ENCODE assay signal across 10 mouse cellular contexts in genomic region chr11:88394341-88395075, GRCm38 (mm10).
A peak's percentile ranks its signal among the peaks of the same experiment; 100 is the strongest.
DNase-seq lines count a peak whose midpoint lies in the region; ATAC-seq and TF ChIP-seq lines count a peak whose summit lies in the region.
"Had no signal": no experiment of that assay in that cellular context is flagged by ENCODE, and none has a peak within 500 bp of the region (broad histone marks: within the 10 kb centered on the region; RNA-seq: fewer than 3 reads in every experiment).

No protein-coding gene starts in this region.

- 78% methylated on average over 19 of the region's 19 CpGs for WGBS in forebrain, embryonic 10.5 days
- 46% methylated on average over 19 of the region's 19 CpGs for WGBS in forebrain, embryonic 16.5 days
- WGBS in neural tube, embryonic 11.5 days: 71% methylated on average over 19 of the region's 19 CpGs
- WGBS in kidney, postnatal 0 days: 65% methylated on average over 19 of the region's 19 CpGs

- H3K4me2 ChIP-seq in forebrain, embryonic 16.5 days (ENCODE audit: low read length): no peak overlapping the region
- no peak overlapping the region for H3K4me2 ChIP-seq in neural tube, embryonic 11.5 days (ENCODE audit: low read depth)
- no peak overlapping the region for H3K4me2 ChIP-seq in kidney, postnatal 0 days (ENCODE audit: low read length)
- H3K4me2 ChIP-seq: liver, embryonic 15.5 days had no signal

- no peak overlapping the region for H3K4me3 ChIP-seq in forebrain, embryonic 10.5 days
- no peak overlapping the region for H3K4me3 ChIP-seq in forebrain, embryonic 16.5 days (replicated peaks; ENCODE audit: low read length)
- H3K4me3 ChIP-seq in neural tube, embryonic 11.5 days (ENCODE audit: low read depth, low read length): no peak overlapping the region
- H3K4me3 ChIP-seq in kidney, postnatal 0 days (replicated peaks; ENCODE audit: low read depth, low read length): no peak overlapping the region
- H3K4me3 ChIP-seq: liver, embryonic 15.5 days had no signal

- no peaks in the 10 kb centered on the region for H3K27me3 ChIP-seq in forebrain, embryonic 10.5 days (ENCODE audit: poor library complexity, severe bottlenecking)
- no peaks in the 10 kb centered on the region for H3K27me3 ChIP-seq in forebrain, embryonic 16.5 days (replicated peaks; ENCODE audit: control insufficient read depth, insufficient read depth, low read length)
- H3K27me3 ChIP-seq in neural tube, embryonic 11.5 days (ENCODE audit: control insufficient read depth, insufficient read depth, low read length): no peaks in the 10 kb centered on the region
- no peaks in the 10 kb centered on the region for H3K27me3 ChIP-seq in kidney, postnatal 0 days (ENCODE audit: insufficient read depth, low read length)
- H3K27me3 ChIP-seq: liver, embryonic 15.5 days had no signal

- no peak for ATAC-seq in forebrain, embryonic 16.5 days
- peak; percentile 38; the same call in 1 of the 2 replicates for ATAC-seq in neural tube, embryonic 11.5 days (ENCODE audit: insufficient read depth, low FRiP score, low TSS enrichment)
- 0 out of 2 replicates have a peak, but pooled peaks have one; percentile 40 for ATAC-seq in kidney, postnatal 0 days (replicated peaks; ENCODE audit: low FRiP score, low read depth)
- ATAC-seq in erythroblast, adult 5-6 weeks (replicated peaks; ENCODE audit: low FRiP score, poor library complexity, severe bottlenecking): no peak
- ATAC-seq in erythroid progenitor cell, adult 5-6 weeks (replicated peaks; ENCODE audit: low FRiP score, poor library complexity, severe bottlenecking): no peak
- ATAC-seq: inflammation-experienced regulatory T-cells, adult 6 months had no signal

- peaks cover 62% of the 10 kb centered on the region for H3K4me1 ChIP-seq in forebrain, embryonic 10.5 days
- H3K4me1 ChIP-seq in forebrain, embryonic 16.5 days (replicated peaks; ENCODE audit: control insufficient read depth, insufficient read depth, low read length): peaks cover 43% of the 10 kb centered on the region
- H3K4me1 ChIP-seq in neural tube, embryonic 11.5 days (ENCODE audit: control insufficient read depth, insufficient read depth, low read length): peaks cover 10% of the 10 kb centered on the region
- 0 out of 2 replicates have a peak, but pooled peaks cover 5% of the 10 kb centered on the region for H3K4me1 ChIP-seq in kidney, postnatal 0 days (replicated peaks; ENCODE audit: insufficient read depth, low read length)

- no peaks in the 10 kb centered on the region for H3K9me3 ChIP-seq in forebrain, embryonic 10.5 days
- H3K9me3 ChIP-seq in forebrain, embryonic 16.5 days (ENCODE audit: control insufficient read depth, low read length): no peaks in the 10 kb centered on the region
- H3K9me3 ChIP-seq in neural tube, embryonic 11.5 days (ENCODE audit: control insufficient read depth, low read length): no peaks in the 10 kb centered on the region
- no peaks in the 10 kb centered on the region for H3K9me3 ChIP-seq in kidney, postnatal 0 days (replicated peaks; ENCODE audit: low read length)
- H3K9me3 ChIP-seq: liver, embryonic 15.5 days had no signal

- no peak for DNase-seq in forebrain, embryonic 10.5 days (ENCODE audit: extremely low spot score, low spot score)
- no peak for DNase-seq in neural tube, embryonic 11.5 days (ENCODE audit: low spot score)
- no peak for DNase-seq in neural tube, embryonic 10.5 days (ENCODE audit: extremely low spot score, low spot score)
- DNase-seq in kidney, postnatal 0 days (ENCODE audit: low spot score): peak; percentile 25
- no peak for DNase-seq in adrenal gland, postnatal 36 days

- no peak for TF ChIP-seq CTCF in kidney, postnatal 0 days (IDR thresholded peaks at IDR 0.05; ENCODE audit: low read depth)

- H3K36me3 ChIP-seq in forebrain, embryonic 10.5 days (replicated peaks): peaks cover 59% of the 10 kb centered on the region
- H3K36me3 ChIP-seq in forebrain, embryonic 16.5 days (ENCODE audit: control insufficient read depth, insufficient read depth): no peaks in the 10 kb centered on the region
- H3K36me3 ChIP-seq in neural tube, embryonic 11.5 days (ENCODE audit: control insufficient read depth, insufficient read depth, low read length): no peaks in the 10 kb centered on the region; the same call in 1 of the 2 replicates
- H3K36me3 ChIP-seq in kidney, postnatal 0 days (ENCODE audit: insufficient read depth, low read length): peaks cover 12% of the 10 kb centered on the region; the same call in 1 of the 2 replicates
- H3K36me3 ChIP-seq: liver, embryonic 15.5 days had no signal

- H3K9ac ChIP-seq in forebrain, embryonic 16.5 days (replicated peaks; ENCODE audit: low read depth, low read length): no peak overlapping the region
- H3K9ac ChIP-seq in neural tube, embryonic 11.5 days (ENCODE audit: low read length): no peak overlapping the region
- H3K9ac ChIP-seq in kidney, postnatal 0 days (ENCODE audit: low read depth, low read length): no peak overlapping the region
- H3K9ac ChIP-seq: liver, embryonic 15.5 days had no signal

- peak overlapping the region; percentile 61 for H3K27ac ChIP-seq in forebrain, embryonic 10.5 days
- no peak overlapping the region for H3K27ac ChIP-seq in forebrain, embryonic 16.5 days (ENCODE audit: low read length)
- no peak overlapping the region; the same call in 1 of the 2 replicates for H3K27ac ChIP-seq in neural tube, embryonic 11.5 days (ENCODE audit: low read depth, low read length)
- H3K27ac ChIP-seq in kidney, postnatal 0 days: no peak overlapping the region
- H3K27ac ChIP-seq: liver, embryonic 15.5 days had no signal

Comparison
In these comparisons a context has a peak if more than half of its experiments do, and no peak if none do; other contexts are left out.
1. ATAC-seq: peak in neural tube, embryonic 11.5 days (single experiment) and kidney, postnatal 0 days (single experiment); none in forebrain, embryonic 16.5 days (single experiment), erythroblast, adult 5-6 weeks (single experiment) and erythroid progenitor cell, adult 5-6 weeks (single experiment).